Mouse (Mus musculus): ENCODE results near the gene Gjc1. TPM values are rescaled to one million over a fixed set of nuclear protein-coding genes. Genes with fewer than 3 reads are reported as not detected.

Gene Gjc1
- polyA plus RNA-seq, 1 experiment from 2014 or later, result 33.9 TPM

DNA sequence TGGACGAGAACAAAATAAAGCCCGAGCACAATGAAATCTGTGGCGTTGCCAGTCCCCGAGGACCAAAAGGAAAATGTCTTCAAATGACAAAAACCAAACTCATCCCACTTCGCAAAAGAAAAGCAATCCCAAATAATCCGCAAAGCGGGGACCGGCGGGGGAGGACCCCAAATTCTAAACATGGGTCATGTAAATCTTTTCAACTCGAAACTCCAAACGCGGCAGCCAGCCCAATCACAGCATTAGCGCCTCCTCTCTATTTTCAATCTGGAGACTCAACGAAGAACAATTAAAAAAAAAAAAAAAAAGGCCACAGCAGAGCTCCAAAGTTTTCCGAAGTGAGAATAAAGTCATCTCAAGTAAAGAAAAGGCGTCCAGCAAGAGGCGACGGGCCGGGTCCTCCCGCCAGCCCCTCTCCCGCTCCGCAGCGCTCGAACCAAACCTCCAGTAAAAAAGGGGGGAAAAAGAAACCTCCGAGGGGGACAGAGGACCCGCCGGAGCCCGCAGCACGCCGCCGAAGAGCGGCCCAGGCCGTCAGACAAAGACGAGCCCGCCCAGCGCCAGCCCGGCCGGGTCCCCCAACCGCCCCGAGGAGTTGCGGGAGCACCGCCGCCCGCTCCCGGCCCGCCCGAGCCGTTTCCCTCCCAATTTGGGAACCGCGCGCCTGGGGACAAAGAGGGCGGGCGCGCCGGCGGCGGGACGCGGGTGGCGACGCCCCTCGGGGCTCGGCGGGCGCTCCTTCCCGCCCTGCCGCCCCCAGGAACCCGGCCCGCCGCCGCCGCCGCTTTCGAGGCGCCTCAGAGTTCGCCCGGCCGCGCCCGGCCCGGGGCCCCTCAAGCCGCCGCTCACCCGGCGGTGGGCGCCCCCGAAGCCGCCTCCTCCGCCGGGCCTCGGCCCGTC lies 1.1 kb downstream of the Gjc1 start:
- in situ Hi-C loops (cut with MboI; ENCODE audit: low pct_unique_long_range_greater_than_20kb), result no loop called here

DNA sequence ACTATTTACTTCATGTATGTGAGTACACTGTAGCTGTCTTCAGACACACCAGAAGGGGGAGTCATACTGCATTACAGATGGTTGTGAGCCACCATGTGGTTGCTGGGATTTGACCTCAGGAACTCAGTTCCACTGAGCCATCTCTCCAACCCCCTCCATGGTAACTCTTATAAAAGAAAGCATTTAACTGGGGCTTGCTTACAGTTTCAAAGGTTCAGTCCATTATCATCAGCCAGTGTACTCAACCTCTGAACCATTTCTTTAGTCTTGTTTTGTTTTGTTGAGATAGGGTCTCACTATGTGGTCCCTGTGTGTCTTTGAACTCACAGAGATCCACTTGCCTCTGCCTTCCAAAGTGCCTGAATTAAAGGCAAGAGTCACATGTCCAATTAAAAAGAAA lies 4.6 kb downstream of the Gjc1 start:
- CTCF ChIA-PET, result interaction anchor here (1.0 kb wide), 1 partner anchor 37 kb away, joined by 3 read pairs; no protein-coding TSS in a partner anchor
- ATAC-seq (no peak), DNase-seq (ENCODE audit: low read depth, low spot score) (no peak)
- TF ChIP-seq CTCF (IDR thresholded peaks at IDR 0.05), result peak; percentile 29
- no peaks in the 10 kb centered on the region for H3K27me3 ChIP-seq
- POLR2A ChIA-PET, result no interaction called here
- in situ Hi-C loops (cut with MboI; ENCODE audit: low pct_unique_long_range_greater_than_20kb), result no loop called here

More for the DNA sequence above, 1.1 kb downstream of the Gjc1 start:
- ATAC-seq, result peak; percentile 55
- CTCF ChIA-PET, result no interaction called here
- no peaks in the 10 kb centered on the region for H3K27me3 ChIP-seq
- no peak for TF ChIP-seq CTCF (IDR thresholded peaks at IDR 0.05)
- DNase-seq (ENCODE audit: low read depth, low spot score), result no peak
- POLR2A ChIA-PET, result no interaction called here

DNA sequence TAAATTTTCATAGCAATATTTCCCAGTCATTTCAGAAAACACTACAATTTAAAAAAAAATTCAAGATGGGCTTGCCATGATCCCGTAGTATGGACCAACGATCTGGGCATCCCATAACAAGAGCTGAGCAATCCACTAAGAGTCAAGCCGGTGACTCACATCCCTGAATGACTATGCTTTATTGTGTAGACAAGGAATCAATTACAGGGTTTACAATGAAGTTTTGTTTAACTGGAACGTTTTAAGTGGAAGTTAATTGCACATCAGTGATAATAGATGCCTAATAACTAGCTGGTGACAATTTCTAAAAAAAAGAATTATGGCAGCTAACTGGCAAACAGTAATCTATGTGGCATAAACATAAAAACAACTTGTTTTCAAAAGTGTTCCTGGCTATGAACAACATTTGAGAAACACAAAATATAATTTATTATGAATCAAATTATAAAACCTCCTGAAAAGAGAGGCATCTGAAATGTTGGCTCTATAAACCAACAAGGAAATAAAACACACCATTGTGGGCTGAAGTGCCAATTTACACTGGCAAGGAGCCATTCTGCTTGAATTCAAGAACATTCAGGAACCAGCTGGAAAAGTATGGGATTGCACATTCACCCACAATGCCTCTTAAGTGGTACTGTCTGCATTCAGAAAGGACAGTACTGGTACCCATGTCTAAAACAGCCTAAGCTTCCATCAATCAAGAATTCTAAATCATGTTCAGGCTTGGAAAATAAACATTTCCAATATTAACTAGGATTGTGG lies 8.6 kb downstream of the Gjc1 start:
- CTCF ChIA-PET, result interaction anchor here (1.2 to 1.6 kb wide), 3 partner anchors 11 to 36 kb away, joined by 3 to 4 read pairs (median 3); no protein-coding TSS in a partner anchor
- ATAC-seq (peak; percentile 47), DNase-seq (ENCODE audit: low read depth, low spot score) (no peak)
- in situ Hi-C loops (cut with MboI; ENCODE audit: low pct_unique_long_range_greater_than_20kb), result no loop called here
- POLR2A ChIA-PET, result interaction anchor here (0.6 kb wide), 1 partner anchor 81 kb away, joined by 3 read pairs; no protein-coding TSS in a partner anchor
- TF ChIP-seq CTCF (IDR thresholded peaks at IDR 0.05), result no peak
- no peaks in the 10 kb centered on the region for H3K27me3 ChIP-seq

DNA sequence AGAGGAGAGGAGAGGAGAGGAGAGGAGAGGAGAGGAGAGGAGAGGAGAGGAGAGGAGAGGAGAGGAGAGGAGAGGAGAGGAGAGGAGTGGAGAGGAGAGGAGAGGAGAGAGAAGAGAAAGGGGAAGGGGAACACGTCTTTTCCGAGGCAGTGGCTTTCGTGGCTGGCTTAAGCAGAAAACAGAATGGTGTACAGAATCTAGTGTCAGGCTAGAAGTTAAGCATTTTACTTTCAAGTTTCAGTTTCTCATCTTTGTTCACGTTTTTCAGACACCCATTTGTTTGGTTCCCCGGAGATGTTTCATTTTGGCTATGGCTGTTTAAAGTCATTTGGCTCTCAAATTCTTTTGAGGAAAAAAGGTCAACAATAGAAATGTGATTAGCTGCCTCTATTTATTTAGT lies 11.3 kb downstream of the Gjc1 start:
- ChIA-PET POLR2A (no interaction called here), CTCF (no interaction called here)
- DNase-seq (ENCODE audit: low read depth, low spot score) (no peak), ATAC-seq (no peak)
- no peak for TF ChIP-seq CTCF (IDR thresholded peaks at IDR 0.05)
- in situ Hi-C loops (cut with MboI; ENCODE audit: low pct_unique_long_range_greater_than_20kb), result no loop called here
- no peaks in the 10 kb centered on the region for H3K27me3 ChIP-seq

DNA sequence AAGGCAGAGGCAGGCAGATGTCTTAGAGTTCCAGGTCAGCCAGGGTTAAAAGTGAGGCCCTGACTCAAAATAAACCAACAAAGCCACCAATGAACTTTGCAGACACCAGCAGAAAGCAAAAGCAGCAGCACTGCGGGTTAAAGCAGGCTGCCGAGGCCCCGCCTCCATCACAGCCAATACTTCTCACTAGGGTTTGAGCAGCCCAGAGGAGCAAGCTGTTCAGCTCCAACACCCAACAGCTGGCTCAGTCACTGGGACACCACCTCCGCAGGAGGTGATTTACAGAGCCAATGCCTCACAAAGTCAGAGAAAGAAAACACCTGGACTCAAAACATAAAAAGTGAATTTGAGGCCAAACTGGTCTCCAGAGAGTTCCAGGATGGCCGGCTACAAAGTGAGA lies 16.0 kb downstream of the Gjc1 start:
- no peaks in the 10 kb centered on the region for H3K27me3 ChIP-seq
- DNase-seq (ENCODE audit: low read depth, low spot score) (no peak), ATAC-seq (no peak)
- no peak for TF ChIP-seq CTCF (IDR thresholded peaks at IDR 0.05)
- ChIA-PET POLR2A (no interaction called here), CTCF (interaction anchor here (1.3 to 1.4 kb wide), 2 partner anchors 10 to 13 kb away, joined by 3 read pairs; no protein-coding TSS in a partner anchor)
- in situ Hi-C loops (cut with MboI; ENCODE audit: low pct_unique_long_range_greater_than_20kb), result no loop called here

DNA sequence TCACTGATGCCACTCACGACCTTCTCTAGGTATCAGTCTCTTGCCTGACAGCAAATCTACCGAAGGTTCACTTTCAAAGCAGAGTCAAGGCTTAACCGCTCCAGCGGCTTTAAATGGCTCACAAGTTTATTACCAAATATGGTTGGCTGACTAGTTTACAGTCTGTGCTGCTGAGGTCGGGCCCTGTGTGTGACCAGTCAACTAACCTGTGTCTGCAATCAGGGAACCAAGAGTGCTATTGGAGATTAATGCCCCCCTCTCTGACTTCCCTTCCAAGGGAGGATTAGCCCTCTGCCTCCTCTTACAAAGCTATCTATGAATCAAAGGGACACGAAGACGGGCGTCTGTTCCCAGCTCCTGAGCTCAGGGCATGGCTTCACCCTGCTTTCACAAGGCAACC lies 25.3 kb downstream of the Gjc1 start:
- ChIA-PET CTCF (no interaction called here), POLR2A (no interaction called here)
- ATAC-seq (peak; percentile 57), DNase-seq (ENCODE audit: low read depth, low spot score) (no peak)
- no peak for TF ChIP-seq CTCF (IDR thresholded peaks at IDR 0.05)
- no peaks in the 10 kb centered on the region for H3K27me3 ChIP-seq
- in situ Hi-C loops (cut with MboI; ENCODE audit: low pct_unique_long_range_greater_than_20kb), result no loop called here

DNA sequence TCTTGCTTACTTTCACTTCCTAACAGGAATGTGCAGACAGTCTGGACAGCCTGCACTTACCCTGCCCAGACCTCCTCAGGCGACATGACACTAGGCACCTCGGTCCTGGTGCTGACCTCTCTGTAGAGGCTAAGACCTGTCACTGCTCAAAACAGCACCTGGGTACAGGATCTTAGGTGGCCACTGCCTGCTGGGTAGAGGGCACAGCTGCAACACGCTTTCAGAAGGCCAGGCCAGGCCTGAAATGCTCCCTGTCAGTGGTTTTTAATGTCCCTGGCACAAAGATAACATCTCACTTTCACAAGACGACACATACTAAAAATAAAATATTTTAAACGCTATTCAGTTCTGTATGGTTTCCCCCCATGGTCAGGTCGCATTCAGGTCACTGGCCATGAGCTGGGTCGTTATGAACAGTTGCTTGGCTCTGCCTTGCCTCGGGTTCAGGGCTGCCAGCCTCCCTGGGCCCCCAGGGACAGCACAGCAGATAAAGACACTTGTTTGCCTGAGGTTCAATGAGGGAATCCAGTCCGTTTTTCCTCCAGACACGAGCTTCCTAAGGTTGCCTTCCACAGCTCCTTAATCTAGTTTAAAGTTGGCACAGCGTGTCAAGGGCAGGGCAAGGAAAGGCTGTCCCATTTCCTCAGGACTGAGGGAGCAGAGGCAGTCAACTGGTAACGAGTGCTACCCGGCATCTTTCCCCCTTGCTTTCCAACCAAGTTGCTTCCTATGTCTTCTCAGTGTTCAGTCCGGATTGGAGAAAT lies 27.6 kb downstream of the Gjc1 start:
- DNase-seq (ENCODE audit: low read depth, low spot score) (no peak), ATAC-seq (no peak)
- TF ChIP-seq CTCF (IDR thresholded peaks at IDR 0.05), result no peak
- ChIA-PET CTCF (no interaction called here), POLR2A (no interaction called here)
- in situ Hi-C loops (cut with MboI; ENCODE audit: low pct_unique_long_range_greater_than_20kb), result no loop called here
- no peaks in the 10 kb centered on the region for H3K27me3 ChIP-seq

DNA sequence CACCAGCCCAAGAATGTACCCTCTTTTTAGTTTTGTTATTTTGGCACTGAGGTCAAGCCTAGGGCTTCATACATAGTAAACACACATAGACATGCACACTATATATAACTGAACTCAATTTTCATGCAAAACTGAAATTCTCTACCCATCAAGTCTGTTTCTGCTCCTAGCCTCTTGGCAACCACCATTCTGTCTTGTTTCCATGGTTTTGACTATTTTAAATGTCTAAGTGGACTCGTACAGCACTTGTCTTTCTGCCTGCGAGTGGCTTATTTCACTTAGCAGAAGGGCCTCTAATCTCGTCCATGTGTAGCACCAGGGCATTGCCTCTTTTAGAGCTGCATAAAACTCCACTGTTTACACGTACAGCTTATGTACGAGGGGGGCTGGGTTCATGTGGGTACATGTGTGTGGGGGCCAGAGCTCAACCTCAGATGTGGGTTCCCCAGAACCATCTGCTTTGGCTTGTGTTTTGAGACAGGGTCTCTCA lies 31.8 kb downstream of the Gjc1 start:
- ChIA-PET POLR2A (no interaction called here), CTCF (interaction anchor here (1.0 to 2.6 kb wide), 3 partner anchors 11 to 66 kb away, joined by 3 to 7 read pairs (median 3); no protein-coding TSS in a partner anchor)
- DNase-seq (ENCODE audit: low read depth, low spot score) (no peak), ATAC-seq (no peak)
- no peak for TF ChIP-seq CTCF (IDR thresholded peaks at IDR 0.05)
- H3K27me3 ChIP-seq, result no peaks in the 10 kb centered on the region
- in situ Hi-C loops (cut with MboI; ENCODE audit: low pct_unique_long_range_greater_than_20kb), result no loop called here

DNA sequence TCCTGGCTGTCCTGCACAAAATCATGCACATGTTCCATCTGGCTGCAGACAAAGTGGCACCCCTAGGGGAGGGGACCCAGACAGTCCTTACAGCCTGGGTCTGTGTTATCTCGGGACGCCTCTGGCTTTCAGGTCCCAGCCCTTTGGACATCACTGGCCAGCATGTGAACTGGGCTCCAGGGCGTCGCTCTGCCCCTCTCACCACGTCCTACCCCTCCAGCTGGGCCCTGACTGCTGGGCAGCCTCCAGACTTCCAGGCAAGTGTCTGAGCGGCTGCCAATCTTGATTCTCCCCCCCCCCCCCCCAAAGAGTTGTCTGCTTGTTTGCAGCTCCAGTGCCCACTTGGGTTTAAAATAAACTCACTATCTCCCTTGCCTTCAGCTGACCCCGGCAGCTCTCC lies 36.1 kb downstream of the Gjc1 start:
- no peak for DNase-seq (ENCODE audit: low read depth, low spot score)
- TF ChIP-seq CTCF (IDR thresholded peaks at IDR 0.05), result no peak
- ChIA-PET POLR2A (no interaction called here), CTCF (interaction anchor here (1.1 kb wide), 1 partner anchor 93 kb away, joined by 3 read pairs; no protein-coding TSS in a partner anchor)
- ATAC-seq, result no peak
- no peaks in the 10 kb centered on the region for H3K27me3 ChIP-seq
- in situ Hi-C loops (cut with MboI; ENCODE audit: low pct_unique_long_range_greater_than_20kb), result no loop called here

DNA sequence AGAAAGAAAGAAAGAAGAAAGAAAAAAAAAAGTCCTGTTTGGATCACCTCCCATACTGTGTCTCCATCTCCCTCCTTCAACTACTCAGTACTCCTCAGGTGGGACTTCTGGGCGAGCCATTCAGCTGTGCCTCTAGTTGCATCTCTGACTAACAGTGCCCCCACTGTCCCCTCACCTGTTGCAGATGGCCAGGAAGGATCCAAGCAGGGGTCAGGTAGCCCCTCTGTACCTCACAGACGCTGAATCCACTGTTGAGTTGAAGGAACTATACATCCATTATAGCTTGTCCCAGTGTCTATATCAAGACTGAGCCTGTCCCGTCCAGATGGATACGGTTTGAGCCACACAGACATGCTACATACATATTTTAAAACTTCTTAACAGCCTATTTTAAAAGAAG lies 38.0 kb downstream of the Gjc1 start:
- ATAC-seq (no peak), DNase-seq (ENCODE audit: low read depth, low spot score) (no peak)
- no peaks in the 10 kb centered on the region for H3K27me3 ChIP-seq
- POLR2A ChIA-PET, result no interaction called here
- in situ Hi-C loops (cut with MboI; ENCODE audit: low pct_unique_long_range_greater_than_20kb), result no loop called here
- CTCF ChIA-PET, result no interaction called here
- no peak for TF ChIP-seq CTCF (IDR thresholded peaks at IDR 0.05)

Data from Patski (cell line).